Mouse (Mus musculus) ES-E14 (cell line): ENCODE measurements at regions not wholly inside any gene's neighbourhood (a gene's known extent, or its start where the extent isn't known, plus 50 kb on each side); places are given as distances from the start of the nearest gene placed in this dataset.

Experiments
- DNase-seq: peaks from one replicate; pipeline ENCODE4 v3.0.0-alpha.2; 2013; ENCODE audit warnings: low read depth, low spot score
- H3K27ac ChIP-seq: 2 replicates; pipeline ENCODE4 v1.5.1; 2012; ENCODE audit warnings: low read depth, mild to moderate bottlenecking, low read length, moderate library complexity, mixed read lengths; ENCODE audit not compliant: poor library complexity, insufficient read depth, severe bottlenecking
- H3K36me3 ChIP-seq: 2 replicates; pipeline ENCODE4 v1.6.1; 2012; ENCODE audit warnings: mild to moderate bottlenecking, low read length, moderate library complexity, mixed read lengths; ENCODE audit not compliant: control insufficient read depth, poor library complexity, insufficient read depth, severe bottlenecking
- H3K4me1 ChIP-seq, 2 experiments: fragments of 150-350 bp in 1 of 2; sonication (generic) in 1 of 2; 2 replicates each; pipeline ENCODE4 v1.6.1; 2012; ENCODE audit warnings: low read length in 2 of 2, mild to moderate bottlenecking in 1 of 2, mixed read lengths in 1 of 2; ENCODE audit not compliant: control insufficient read depth in 2 of 2, insufficient read depth in 2 of 2, poor library complexity in 1 of 2
- H3K4me3 ChIP-seq, 2 experiments: fragments of 150-350 bp in 1 of 2; sonication (generic) in 1 of 2; 2 replicates each; pipeline ENCODE4 v1.5.1; 2012; ENCODE audit warnings: low read length in 2 of 2, low read depth in 1 of 2, mild to moderate bottlenecking in 1 of 2, mixed read lengths in 1 of 2; ENCODE audit not compliant: insufficient read depth in 1 of 2, poor library complexity in 1 of 2, severe bottlenecking in 1 of 2
- H3K9ac ChIP-seq: 2 replicates; pipeline ENCODE4 v1.6.1; 2012; ENCODE audit warnings: low read depth, mild to moderate bottlenecking, low read length, mixed read lengths; ENCODE audit not compliant: poor library complexity, insufficient read depth, severe bottlenecking
- H3K9me3 ChIP-seq: fragments of 150-350 bp; sonication (generic); 2 replicates; pipeline ENCODE4 v1.6.1; 2012; ENCODE audit warnings: low read depth, mild to moderate bottlenecking, low read length; ENCODE audit not compliant: control insufficient read depth, insufficient read depth
- CHD2 ChIP-seq: IDR thresholded peaks from 2 replicates; pipeline ENCODE4 v1.6.1; 2014; ENCODE audit warnings: mild to moderate bottlenecking, low read depth, low read length, inconsistent platforms
- HCFC1 ChIP-seq: IDR thresholded peaks from 2 replicates; pipeline ENCODE4 v1.6.1; 2012; ENCODE audit warnings: low read length, inconsistent platforms, borderline replicate concordance; ENCODE audit not compliant: insufficient read depth
- MAFK ChIP-seq: IDR thresholded peaks from 2 replicates; pipeline ENCODE4 v1.6.1; 2014; ENCODE audit warnings: mild to moderate bottlenecking, low read depth, low read length, inconsistent platforms; ENCODE audit not compliant: insufficient read depth
- ZC3H11A ChIP-seq: IDR thresholded peaks from 2 replicates; pipeline ENCODE4 v1.6.1; 2012; ENCODE audit warnings: low read depth, mild to moderate bottlenecking, inconsistent platforms, low read length, borderline replicate concordance
- ZNF384 ChIP-seq: IDR thresholded peaks from 2 replicates; pipeline ENCODE4 v1.6.1; 2012; ENCODE audit warnings: low read depth, low read length, inconsistent platforms
- in situ Hi-C, 2 experiments: fragments of 600-800 bp; cut with MboI; formaldehyde crosslinking; loops; one replicate each; pipeline ENCODE4 v1.15.1; 2025; ENCODE audit warnings: low sequenced_read_pairs in 2 of 2, inconsistent platforms in 1 of 2; ENCODE audit not compliant: unreplicated experiment in 2 of 2

DNA sequence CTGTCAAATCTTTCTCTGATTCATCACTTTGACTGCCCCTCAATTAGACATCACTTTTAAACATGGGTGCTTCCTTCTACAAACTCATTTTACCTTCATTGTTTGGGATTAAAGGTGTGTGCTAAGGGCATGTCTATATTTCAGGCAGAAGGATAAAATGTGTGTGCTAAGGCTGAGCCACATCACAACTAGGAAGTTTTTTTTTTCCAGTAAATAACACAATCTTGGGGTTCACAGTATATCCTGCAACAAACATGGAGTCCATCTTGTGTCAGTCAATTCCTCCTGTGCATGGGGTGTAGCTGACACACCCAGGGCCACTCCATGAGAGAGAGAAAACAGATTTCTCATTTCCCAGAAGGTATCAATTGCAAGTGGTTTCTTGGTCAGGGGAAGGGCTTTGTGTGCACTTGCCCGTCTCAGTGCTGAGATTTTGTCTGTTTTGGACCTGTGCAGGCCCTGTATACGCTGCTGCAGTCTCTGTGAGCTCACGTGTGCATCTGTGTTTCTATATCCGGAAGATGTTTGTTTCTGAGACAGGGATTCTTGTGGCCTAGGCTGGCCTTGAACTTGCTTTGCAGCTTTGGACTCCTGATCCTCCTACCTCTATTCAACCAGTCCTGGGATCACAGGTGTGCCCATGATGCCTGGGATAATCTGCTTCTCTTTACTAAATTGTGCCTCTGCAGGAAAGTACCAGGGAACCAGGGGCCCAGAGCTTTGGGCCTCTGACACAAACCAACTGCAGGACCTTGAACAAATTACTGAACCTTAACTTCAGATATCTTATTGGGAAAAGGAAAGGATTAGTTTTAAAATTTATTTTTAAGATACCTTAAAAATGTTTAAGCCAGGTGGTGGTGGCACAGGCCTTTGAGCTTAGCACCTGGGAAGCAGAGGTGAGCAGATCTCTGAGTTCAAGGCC lies 63.9 kb upstream of the Cpsf6 start:
- no peak for DNase-seq

GRCm38 (mm10) chr10:117441979-117442803 lies 62.4 kb upstream of the Cpsf6 start:
- Histone ChIP-seq H3K9me3 (no peaks in the 10 kb centered on the region), H3K36me3 (no peaks in the 10 kb centered on the region), H3K4me3 (no peak overlapping the region), H3K27ac (no peak overlapping the region), H3K9ac (no peak overlapping the region), H3K4me1 (0 out of 4 replicates have a peak, but pooled peaks cover 0 to under 1% of the 10 kb centered on the region in 2 experiments)
- TF ChIP-seq HCFC1 (no peak), CHD2 (no peak), ZNF384 (no peak), ZC3H11A (no peak), MAFK (no peak)
- in situ Hi-C loops = no loop called here
- DNase-seq = no peak

More for the DNA sequence above, 63.9 kb upstream of the Cpsf6 start:
- 0 out of 4 replicates have a peak, but pooled peaks cover 0 to 3% of the 10 kb centered on the region in 2 experiments for H3K4me1 ChIP-seq
- in situ Hi-C loops = no loop called here
- no peak overlapping the region for H3K27ac ChIP-seq
- H3K36me3 ChIP-seq = no peaks in the 10 kb centered on the region
- TF ChIP-seq ZNF384 (no peak), ZC3H11A (no peak), HCFC1 (no peak), CHD2 (no peak), MAFK (no peak)
- H3K9ac ChIP-seq = no peak overlapping the region
- no peaks in the 10 kb centered on the region for H3K9me3 ChIP-seq
- no peak overlapping the region for H3K4me3 ChIP-seq

- DNase-seq = no peak
- H3K9me3 ChIP-seq = no peaks in the 10 kb centered on the region
- H3K27ac ChIP-seq = no peak overlapping the region
- no peaks in the 10 kb centered on the region for H3K36me3 ChIP-seq
- no peak for TF ChIP-seq ZNF384
- no peak for TF ChIP-seq MAFK
- no peak for TF ChIP-seq ZC3H11A
- no peak for TF ChIP-seq HCFC1
- no peak for TF ChIP-seq CHD2
- H3K4me1 ChIP-seq = 0 out of 4 replicates have a peak, but pooled peaks cover 0 to under 1% of the 10 kb centered on the region in 2 experiments
- in situ Hi-C loops = no loop called here
- no peak overlapping the region for H3K4me3 ChIP-seq
- no peak overlapping the region for H3K9ac ChIP-seq
Observed at GRCm38 (mm10) chr10:117441121-117441978, 61.5 kb upstream of the Cpsf6 start.

DNA sequence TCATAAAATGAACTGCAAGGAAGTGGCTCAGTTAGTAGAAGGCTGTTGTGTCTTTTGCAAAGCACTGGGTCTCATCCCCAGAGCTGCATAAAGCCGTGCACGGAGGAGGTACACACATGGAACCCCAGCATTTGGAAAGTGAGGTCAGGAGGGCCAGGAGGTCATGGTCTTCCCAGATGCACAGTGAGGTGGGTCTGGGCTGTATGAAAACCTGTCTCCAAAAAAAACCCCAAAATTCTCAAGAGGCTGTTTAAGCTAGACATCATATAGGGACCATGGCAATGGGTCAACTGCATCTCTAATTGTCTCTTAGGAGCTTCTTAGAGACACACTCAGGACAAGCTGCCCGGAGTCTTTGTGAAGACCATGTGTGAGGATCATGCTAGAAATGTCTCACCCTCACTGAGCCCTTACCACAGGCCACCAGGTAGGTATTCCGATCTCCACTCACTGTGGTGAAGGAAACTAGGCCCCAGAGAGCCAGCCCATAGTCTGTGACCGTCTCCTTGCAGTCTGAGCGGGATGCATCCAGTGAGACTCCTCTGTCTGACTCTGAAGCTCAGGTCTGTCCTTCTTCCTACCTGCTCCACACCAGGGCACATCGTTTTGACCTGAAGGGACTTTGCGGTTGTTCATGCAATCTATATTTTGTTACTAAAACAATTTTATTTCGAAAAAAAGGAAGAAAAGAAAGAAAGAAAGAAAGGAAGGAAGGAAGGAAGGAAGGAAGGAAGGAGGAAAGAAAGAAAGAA lies 60.6 kb upstream of the Cpsf6 start:
- TF ChIP-seq HCFC1 (no peak), ZC3H11A (no peak), CHD2 (no peak), MAFK (no peak), ZNF384 (no peak)
- no peak for DNase-seq
- Histone ChIP-seq H3K4me3 (no peak overlapping the region), H3K4me1 (peaks cover 0 to 8% of the 10 kb centered on the region in 2 experiments; a peak in 1 of 4 replicates), H3K9me3 (no peaks in the 10 kb centered on the region), H3K9ac (no peak overlapping the region), H3K27ac (no peak overlapping the region), H3K36me3 (no peaks in the 10 kb centered on the region)
- in situ Hi-C loops = no loop called here
